Mouse (Mus musculus): Measurements from ENCODE around the gene Slc25a26. TPM values are rescaled to one million over a fixed set of nuclear protein-coding genes. Genes with fewer than 3 reads are reported as not detected.

Slc25a26 gene
- polyA plus RNA-seq, 1 experiment from 2014 or later = 13.2 TPM

DNA sequence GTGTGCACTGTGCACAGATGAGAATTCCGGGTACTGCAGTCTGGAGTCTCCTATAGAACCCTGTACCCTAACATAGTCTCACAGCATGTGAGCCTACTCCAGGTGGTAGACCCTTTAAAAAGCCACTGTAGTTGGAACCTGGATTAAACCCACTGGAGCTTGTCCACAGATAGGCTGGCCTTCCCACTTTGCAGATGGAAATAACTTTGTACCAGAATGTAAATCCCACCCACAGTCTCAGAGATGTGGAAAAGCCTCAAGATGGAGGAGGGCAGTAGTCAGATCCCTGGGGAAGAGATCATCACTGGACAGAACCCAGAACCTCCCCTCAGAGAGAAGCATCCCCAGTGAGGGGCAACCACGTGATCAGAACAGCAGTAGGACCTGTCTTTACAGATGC is 143.9 kb downstream of the Slc25a26 start:
- Histone ChIP-seq H3K4me2 (no peak overlapping the region), H3K4me3 (no peak overlapping the region), H3K4me1 (replicated peaks) (peaks cover 43% of the 10 kb centered on the region), H3K27ac (no peak overlapping the region), H3K27me3 (no peaks in the 10 kb centered on the region), H3K36me3 (no peaks in the 10 kb centered on the region), H3K9me3 (replicated peaks) (no peaks in the 10 kb centered on the region), H3K9ac (no peak overlapping the region)
- WGBS = 85% methylated on average over 2 of the region's 2 CpGs
- ATAC-seq (replicated peaks; ENCODE audit: insufficient number of reproducible peaks, insufficient read depth, low FRiP score, low read depth) = no peak

DNA sequence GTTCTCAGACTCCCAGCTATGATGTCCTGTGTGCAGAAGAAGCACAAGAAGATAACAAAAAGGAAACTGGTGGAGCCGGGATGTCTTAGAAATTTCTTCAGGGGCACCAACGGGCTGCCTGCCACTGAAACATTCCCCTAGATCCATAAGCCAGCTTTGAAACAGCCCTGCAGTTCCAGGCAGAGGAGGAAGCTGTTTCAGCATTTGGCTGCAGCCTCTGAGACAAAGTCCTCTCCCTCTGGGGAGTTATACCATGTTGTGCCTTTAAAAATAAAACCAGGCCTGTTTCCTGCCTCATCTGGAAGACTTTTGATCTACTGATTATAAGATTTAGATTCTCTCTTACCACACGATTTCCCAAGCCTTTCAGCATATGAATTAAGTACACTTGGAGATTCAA is 144.5 kb downstream of the Slc25a26 start:
- no peak for ATAC-seq (replicated peaks; ENCODE audit: insufficient number of reproducible peaks, insufficient read depth, low FRiP score, low read depth)
- Histone ChIP-seq H3K36me3 (no peaks in the 10 kb centered on the region), H3K4me3 (no peak overlapping the region), H3K27ac (no peak overlapping the region), H3K27me3 (no peaks in the 10 kb centered on the region), H3K9me3 (replicated peaks) (no peaks in the 10 kb centered on the region), H3K4me2 (no peak overlapping the region), H3K4me1 (replicated peaks) (peaks cover 47% of the 10 kb centered on the region), H3K9ac (no peak overlapping the region)
- WGBS = 51% methylated on average over 3 of the region's 3 CpGs

DNA sequence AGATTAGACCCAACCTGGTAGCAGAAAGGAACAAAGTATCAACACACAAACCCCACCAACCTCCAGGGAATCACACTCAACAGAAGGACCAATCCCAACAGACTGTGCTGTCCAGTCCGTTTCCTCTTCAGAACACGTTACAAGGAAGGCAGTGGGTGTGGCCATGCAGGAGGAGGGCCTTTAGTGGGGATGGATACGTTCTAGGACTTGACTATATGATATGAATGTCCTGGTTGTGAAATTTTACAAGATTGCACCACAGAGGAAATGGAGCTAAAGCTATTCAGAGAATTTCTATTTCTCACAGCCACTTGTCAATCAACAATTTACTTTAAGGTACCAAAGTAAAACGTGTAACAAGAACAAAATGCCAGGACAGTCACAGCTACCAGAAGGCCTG is 145.6 kb downstream of the Slc25a26 start:
- H3K4me3 ChIP-seq = no peak overlapping the region
- 47% methylated on average over 4 of the region's 4 CpGs for WGBS
- peaks cover 42% of the 10 kb centered on the region for H3K4me1 ChIP-seq (replicated peaks)
- no peaks in the 10 kb centered on the region for H3K27me3 ChIP-seq
- H3K36me3 ChIP-seq = no peaks in the 10 kb centered on the region
- H3K4me2 ChIP-seq = no peak overlapping the region
- H3K9me3 ChIP-seq (replicated peaks) = no peaks in the 10 kb centered on the region
- H3K27ac ChIP-seq = no peak overlapping the region
- no peak for ATAC-seq (replicated peaks; ENCODE audit: insufficient number of reproducible peaks, insufficient read depth, low FRiP score, low read depth)
- H3K9ac ChIP-seq = no peak overlapping the region

DNA sequence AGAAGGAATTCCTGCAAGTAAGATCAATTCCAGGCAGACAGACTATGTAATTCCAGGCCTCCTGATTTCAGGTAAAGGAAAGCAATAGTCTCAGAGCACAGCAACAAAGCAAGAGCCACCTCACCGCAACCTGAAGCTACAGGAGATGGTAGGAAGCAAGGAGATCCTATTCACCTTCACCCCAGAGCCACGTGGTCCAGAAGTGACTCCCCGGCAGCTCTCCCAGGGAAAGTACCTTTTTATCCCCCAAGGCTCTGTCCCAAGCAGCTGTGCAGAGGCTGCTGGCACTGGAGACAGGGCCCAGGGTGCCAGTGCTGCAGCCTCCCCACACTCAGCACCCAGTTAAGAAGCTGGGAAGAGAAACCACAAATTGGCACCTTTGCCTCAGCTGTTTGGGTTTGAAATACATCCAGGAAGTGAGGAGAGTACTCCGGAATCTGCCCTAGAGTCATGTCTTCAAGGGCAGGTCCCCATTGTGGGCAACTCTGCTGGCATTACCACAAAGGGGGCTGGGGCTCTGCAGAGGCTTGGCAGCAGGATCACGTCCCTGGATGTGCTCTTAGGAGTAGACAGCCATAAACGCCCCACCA is 146.2 kb downstream of the Slc25a26 start:
- ATAC-seq (replicated peaks; ENCODE audit: insufficient number of reproducible peaks, insufficient read depth, low FRiP score, low read depth) = no peak
- peak overlapping the region; percentile 91 for H3K27ac ChIP-seq
- no peak overlapping the region for H3K4me2 ChIP-seq
- H3K4me1 ChIP-seq (replicated peaks) = peaks cover 42% of the 10 kb centered on the region
- H3K9ac ChIP-seq = no peak overlapping the region
- no peaks in the 10 kb centered on the region for H3K27me3 ChIP-seq
- WGBS = 47% methylated on average over 6 of the region's 6 CpGs
- H3K9me3 ChIP-seq (replicated peaks) = no peaks in the 10 kb centered on the region
- no peak overlapping the region for H3K4me3 ChIP-seq
- H3K36me3 ChIP-seq = no peaks in the 10 kb centered on the region

DNA sequence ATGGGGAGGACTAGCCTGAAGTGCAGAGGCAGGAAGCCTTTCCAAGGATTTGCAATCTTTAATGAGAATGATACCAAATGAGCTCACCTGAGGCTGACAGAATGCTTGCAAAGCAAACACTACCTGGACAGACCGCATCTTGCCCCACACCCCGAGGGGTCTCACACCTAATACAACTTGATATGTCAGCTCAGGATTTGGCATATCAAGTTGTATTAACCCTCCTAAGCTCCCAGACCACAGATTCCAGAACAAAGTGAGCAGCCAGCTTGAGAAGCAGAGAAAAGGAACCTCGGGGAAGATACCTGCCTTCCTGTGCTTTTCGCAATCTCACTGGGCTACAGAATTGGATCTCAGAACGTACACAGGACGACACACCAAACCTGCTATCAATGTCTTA is 146.8 kb downstream of the Slc25a26 start:
- ATAC-seq (replicated peaks; ENCODE audit: insufficient number of reproducible peaks, insufficient read depth, low FRiP score, low read depth) = no peak
- Histone ChIP-seq H3K27ac (peak overlapping the region; percentile 91), H3K27me3 (no peaks in the 10 kb centered on the region), H3K4me1 (replicated peaks) (peaks cover 42% of the 10 kb centered on the region), H3K36me3 (no peaks in the 10 kb centered on the region), H3K9ac (no peak overlapping the region), H3K4me2 (no peak overlapping the region), H3K9me3 (replicated peaks) (no peaks in the 10 kb centered on the region), H3K4me3 (no peak overlapping the region)
- 66% methylated on average over 6 of the region's 6 CpGs for WGBS

DNA sequence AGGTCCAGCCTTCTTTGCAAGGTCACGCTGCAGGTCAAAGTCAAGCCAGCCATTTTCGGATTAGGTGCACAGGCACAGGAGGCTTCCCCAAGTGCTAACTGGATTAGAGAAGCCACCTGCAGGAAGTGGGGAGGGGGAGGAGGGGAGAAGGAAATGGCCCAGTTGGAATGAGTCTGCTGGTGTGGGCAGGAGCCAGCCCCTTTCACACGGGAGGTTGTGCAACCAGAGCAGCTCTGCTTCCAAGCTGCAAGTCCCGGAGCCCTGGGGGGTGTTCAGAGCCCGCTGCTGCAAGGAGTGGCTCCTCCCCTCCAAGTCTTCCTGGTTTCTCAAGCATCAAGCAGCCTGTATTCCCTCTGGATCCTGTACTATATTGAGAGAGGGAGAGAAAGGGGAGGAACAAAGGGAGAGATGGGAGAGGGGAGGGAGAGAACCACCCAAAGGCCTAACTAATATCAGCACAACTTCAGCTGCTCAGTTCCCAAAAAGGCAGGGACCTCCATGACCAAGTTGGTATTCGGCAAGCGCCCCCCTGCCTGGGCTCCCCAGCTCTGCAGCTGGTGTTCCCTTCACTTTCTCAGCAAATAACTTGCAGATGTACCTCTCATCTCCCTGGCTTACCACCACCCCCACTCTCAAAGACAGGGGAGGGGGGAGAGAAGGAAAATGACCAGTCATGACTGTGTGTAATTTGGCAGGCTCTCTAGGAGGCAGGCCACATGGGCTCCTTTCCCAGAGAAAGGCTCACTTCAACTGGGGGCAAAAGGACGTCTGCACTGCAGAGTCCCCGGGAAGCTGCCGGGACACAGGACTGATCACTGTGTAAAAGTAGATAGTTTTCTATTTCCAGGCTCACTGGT is 147.7 kb downstream of the Slc25a26 start:
- WGBS = 13% methylated on average over 10 of the region's 10 CpGs
- H3K36me3 ChIP-seq = no peaks in the 10 kb centered on the region
- no peaks in the 10 kb centered on the region for H3K9me3 ChIP-seq (replicated peaks)
- H3K4me2 ChIP-seq = peak overlapping the region; percentile 34
- H3K4me1 ChIP-seq (replicated peaks) = peaks cover 45% of the 10 kb centered on the region
- H3K4me3 ChIP-seq = no peak overlapping the region
- no peaks in the 10 kb centered on the region for H3K27me3 ChIP-seq
- no peak overlapping the region for H3K9ac ChIP-seq
- peak; percentile 88 for ATAC-seq (replicated peaks; ENCODE audit: insufficient number of reproducible peaks, insufficient read depth, low FRiP score, low read depth)
- peak overlapping the region; percentile 91 for H3K27ac ChIP-seq

DNA sequence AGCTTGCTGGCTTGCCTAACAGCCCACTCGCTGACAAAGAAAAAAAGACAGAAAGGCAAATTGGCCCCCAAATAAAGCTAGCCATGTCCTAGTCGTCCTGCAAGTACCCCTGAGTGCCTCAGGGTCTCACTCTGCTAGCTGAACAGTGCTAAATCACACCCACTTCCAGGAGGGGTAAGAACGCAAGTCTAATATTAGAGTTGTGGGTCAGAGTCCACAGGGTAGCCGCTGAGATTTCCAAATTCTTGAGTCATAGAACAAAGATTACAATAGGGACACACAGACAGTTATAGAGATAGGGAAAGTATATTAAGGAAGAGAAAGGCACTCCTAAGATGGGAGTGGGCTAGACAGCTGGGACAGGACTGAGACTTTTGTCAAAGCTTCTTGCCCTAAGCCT is 148.4 kb downstream of the Slc25a26 start:
- H3K27ac ChIP-seq = peak overlapping the region; percentile 91
- H3K4me3 ChIP-seq = no peak overlapping the region
- WGBS = 25% methylated on average over 4 of the region's 4 CpGs
- ATAC-seq (replicated peaks; ENCODE audit: insufficient number of reproducible peaks, insufficient read depth, low FRiP score, low read depth) = no peak
- H3K36me3 ChIP-seq = no peaks in the 10 kb centered on the region
- H3K4me2 ChIP-seq = peak overlapping the region; percentile 34
- no peaks in the 10 kb centered on the region for H3K27me3 ChIP-seq
- no peak overlapping the region for H3K9ac ChIP-seq
- H3K4me1 ChIP-seq (replicated peaks) = peaks cover 45% of the 10 kb centered on the region
- H3K9me3 ChIP-seq (replicated peaks) = no peaks in the 10 kb centered on the region

DNA sequence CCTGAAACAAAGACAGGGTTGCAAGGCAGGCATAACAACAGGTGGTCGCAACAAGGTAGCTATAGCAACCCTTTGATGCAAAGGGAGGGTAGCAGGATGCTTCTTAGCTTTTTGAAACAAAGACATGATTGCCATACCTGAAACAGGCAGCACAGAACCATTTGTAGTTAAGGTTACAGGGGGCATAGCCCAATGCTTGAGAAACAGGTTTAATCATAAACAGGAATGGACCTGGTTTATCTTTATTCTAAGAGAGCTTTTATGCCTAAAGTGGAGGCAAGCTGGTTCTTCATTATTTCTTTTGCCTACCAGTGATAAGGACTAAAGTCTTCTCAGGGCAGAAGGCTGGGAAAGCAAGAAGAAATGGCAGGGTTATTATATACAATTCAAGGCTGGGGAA is 149.5 kb downstream of the Slc25a26 start:
- Histone ChIP-seq H3K27ac (no peak overlapping the region), H3K4me3 (no peak overlapping the region), H3K9me3 (replicated peaks) (no peaks in the 10 kb centered on the region), H3K4me1 (replicated peaks) (peaks cover 37% of the 10 kb centered on the region), H3K36me3 (0 out of 2 replicates have a peak, but pooled peaks cover 4% of the 10 kb centered on the region), H3K27me3 (no peaks in the 10 kb centered on the region), H3K4me2 (no peak overlapping the region), H3K9ac (no peak overlapping the region)
- no peak for ATAC-seq (replicated peaks; ENCODE audit: insufficient number of reproducible peaks, insufficient read depth, low FRiP score, low read depth)
- 86% methylated on average over 1 of the region's 1 CpGs for WGBS

DNA sequence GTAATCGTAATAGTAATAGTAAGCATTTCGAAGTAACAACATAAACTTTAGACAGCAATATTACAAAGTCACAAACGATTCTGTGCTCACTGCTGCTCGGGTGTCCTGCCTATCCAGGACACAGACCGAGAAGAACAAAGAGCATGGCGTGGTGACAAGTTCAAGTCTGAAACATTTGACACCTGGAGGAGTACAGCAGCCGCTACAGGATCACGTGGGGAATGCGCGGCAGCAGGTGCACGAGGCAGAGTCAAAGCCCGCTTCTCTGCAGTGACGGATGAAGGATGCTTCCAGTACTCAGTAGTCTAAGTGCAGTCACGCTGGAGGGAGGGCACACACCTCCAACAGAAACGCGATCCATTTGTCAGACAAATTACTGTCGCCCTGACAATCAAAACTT is 151.4 kb downstream of the Slc25a26 start:
- 0 out of 2 replicates have a peak, but pooled peaks cover 4% of the 10 kb centered on the region for H3K36me3 ChIP-seq
- no peak overlapping the region for H3K4me2 ChIP-seq
- H3K4me3 ChIP-seq = no peak overlapping the region
- H3K27ac ChIP-seq = no peak overlapping the region
- ATAC-seq (replicated peaks; ENCODE audit: insufficient number of reproducible peaks, insufficient read depth, low FRiP score, low read depth) = no peak
- H3K9ac ChIP-seq = no peak overlapping the region
- no peaks in the 10 kb centered on the region for H3K27me3 ChIP-seq
- H3K4me1 ChIP-seq (replicated peaks) = peaks cover 43% of the 10 kb centered on the region
- 72% methylated on average over 17 of the region's 17 CpGs for WGBS
- no peaks in the 10 kb centered on the region for H3K9me3 ChIP-seq (replicated peaks)

DNA sequence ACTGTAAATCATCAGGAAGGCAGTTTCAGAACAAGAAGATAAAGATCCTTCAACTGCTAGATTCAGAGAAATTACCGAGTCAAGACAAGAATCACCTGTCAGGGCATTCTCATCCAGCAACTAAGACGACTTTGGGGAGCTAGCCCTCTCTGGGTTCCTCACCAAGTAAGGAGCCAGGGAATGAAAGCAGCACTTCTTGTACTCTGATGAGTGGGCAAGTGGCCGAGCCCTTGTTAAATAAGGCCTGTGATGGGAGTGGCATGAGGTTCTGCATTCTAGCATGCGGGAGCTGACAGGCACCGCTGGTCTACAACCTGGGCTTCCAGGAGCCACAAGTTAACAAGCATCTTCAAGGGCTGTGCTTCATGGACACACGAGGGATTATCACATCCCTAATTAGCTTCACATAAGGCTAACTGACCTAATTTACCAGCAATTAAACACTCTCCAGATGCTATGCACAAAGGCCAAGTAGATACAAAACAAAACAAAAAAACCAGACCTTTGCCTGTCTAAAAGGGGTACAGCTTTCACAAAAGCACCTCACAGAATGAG is 152.6 kb downstream of the Slc25a26 start:
- H3K4me1 ChIP-seq (replicated peaks) = peaks cover 42% of the 10 kb centered on the region

DNA sequence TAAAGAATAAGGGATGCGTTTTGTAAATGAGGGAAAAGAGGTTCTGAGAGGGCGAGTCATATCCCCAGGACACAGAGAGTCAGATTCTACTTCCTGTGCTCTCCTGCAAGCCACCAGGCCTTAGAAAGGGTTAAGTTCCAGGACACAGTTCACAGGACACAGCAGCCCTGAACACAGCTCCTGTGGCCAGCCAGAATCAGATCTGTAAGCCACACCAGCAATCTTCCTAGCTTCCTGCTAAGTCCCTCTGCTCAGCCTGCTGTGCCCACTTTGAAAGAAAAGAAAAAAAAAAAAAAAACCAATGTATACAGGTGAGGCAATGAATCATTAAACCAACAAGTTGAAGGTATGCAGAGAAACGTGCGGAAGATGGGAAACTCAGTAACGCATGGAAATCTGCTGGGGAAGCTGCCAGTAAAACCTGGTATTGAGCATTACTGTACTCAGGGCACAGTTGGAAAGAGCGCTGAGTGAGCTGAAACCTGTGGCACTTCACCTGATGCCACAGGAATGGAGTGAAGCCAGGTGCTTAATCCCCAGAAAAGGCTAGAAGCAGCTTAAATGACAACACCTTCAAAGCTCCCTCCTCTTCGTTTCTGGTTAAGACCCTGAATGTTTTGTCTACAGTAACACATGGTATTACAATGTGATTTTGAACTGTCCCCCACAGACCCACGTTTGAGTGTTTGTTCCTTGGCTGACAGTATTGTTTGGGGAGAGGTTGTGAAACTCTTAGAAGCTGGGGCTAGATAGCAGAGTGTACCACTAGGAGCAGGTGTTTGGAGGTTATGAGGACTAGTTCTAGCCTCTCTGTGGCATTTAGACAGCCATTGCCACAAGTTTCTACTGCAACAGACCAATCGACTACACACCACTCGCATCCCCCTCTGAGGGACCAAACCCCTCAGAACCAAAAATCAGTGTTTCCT is 153.5 kb downstream of the Slc25a26 start:
- WGBS = 76% methylated on average over 10 of the region's 10 CpGs
- peaks cover 41% of the 10 kb centered on the region for H3K4me1 ChIP-seq (replicated peaks)
- no peak overlapping the region for H3K4me2 ChIP-seq
- 0 out of 2 replicates have a peak, but pooled peaks cover 4% of the 10 kb centered on the region for H3K36me3 ChIP-seq
- H3K9me3 ChIP-seq (replicated peaks) = no peaks in the 10 kb centered on the region
- no peak for ATAC-seq (replicated peaks; ENCODE audit: insufficient number of reproducible peaks, insufficient read depth, low FRiP score, low read depth)
- no peak overlapping the region for H3K27ac ChIP-seq
- no peak overlapping the region for H3K4me3 ChIP-seq
- no peak overlapping the region for H3K9ac ChIP-seq
- H3K27me3 ChIP-seq = no peaks in the 10 kb centered on the region

More for the DNA sequence above, 152.6 kb downstream of the Slc25a26 start:
- WGBS = 55% methylated on average over 6 of the region's 6 CpGs
- H3K9me3 ChIP-seq (replicated peaks) = no peaks in the 10 kb centered on the region
- H3K36me3 ChIP-seq = 0 out of 2 replicates have a peak, but pooled peaks cover 4% of the 10 kb centered on the region
- no peaks in the 10 kb centered on the region for H3K27me3 ChIP-seq
- H3K27ac ChIP-seq = no peak overlapping the region
- ATAC-seq (replicated peaks; ENCODE audit: insufficient number of reproducible peaks, insufficient read depth, low FRiP score, low read depth) = no peak
- H3K4me2 ChIP-seq = no peak overlapping the region
- H3K9ac ChIP-seq = no peak overlapping the region
- H3K4me3 ChIP-seq = no peak overlapping the region
